Mouse (Mus musculus) liver, embryonic 14.5 days (tissue): ENCODE results near the gene Capza1.

Experiments
- CTCF ChIP-seq: IDR thresholded peaks from 2 replicates; pipeline ENCODE4 v1.5.1; 2016; ENCODE audit warnings: antibody characterized with exemption, low read depth, control low read depth
- EP300 ChIP-seq: IDR thresholded peaks from 2 replicates; pipeline ENCODE4 v1.6.1; 2016; ENCODE audit warnings: antibody characterized with exemption, low read depth

GRCm38 (mm10) chr3:104909195-104909594, 44.9 kb upstream of the Capza1 start:
- TF ChIP-seq CTCF (no peak), EP300 (no peak)
